Mouse (Mus musculus) thymus, postnatal 25 days (tissue): Measurements from ENCODE around the gene Ppfia4.

Source experiments
- DNase-seq: peaks from one replicate; pipeline ENCODE4 v3.0.0; 2022

Gene Ppfia4

GRCm38 (mm10) chr1:134297265-134297664, 35.5 kb downstream of the Ppfia4 start:
- DNase-seq: no peak

GRCm38 (mm10) chr1:134293738-134294604, 38.8 kb downstream of the Ppfia4 start:
- DNase-seq: no peak

GRCm38 (mm10) chr1:134293276-134293675, 39.5 kb downstream of the Ppfia4 start:
- DNase-seq: no peak

- DNase-seq: no peak
Measured at GRCm38 (mm10) chr1:134292601-134293000, 40.1 kb downstream of the Ppfia4 start.

- no peak for DNase-seq
Measured at GRCm38 (mm10) chr1:134292073-134292472, 40.7 kb downstream of the Ppfia4 start.

- DNase-seq: no peak
Measured at GRCm38 (mm10) chr1:134291555-134291954, 41.2 kb downstream of the Ppfia4 start.

GRCm38 (mm10) chr1:134290909-134291308, 41.8 kb downstream of the Ppfia4 start:
- DNase-seq: no peak

- DNase-seq: no peak
Measured at GRCm38 (mm10) chr1:134290300-134290699, 42.4 kb downstream of the Ppfia4 start.

- DNase-seq: no peak
Measured at GRCm38 (mm10) chr1:134289598-134290099, 43.1 kb downstream of the Ppfia4 start, which contains the start of gene Myog. Gene Myog, plus strand, starts transcription at chr1:134289989.

- DNase-seq: no peak
Measured at GRCm38 (mm10) chr1:134288239-134288638, 44.5 kb downstream of the Ppfia4 start.

- no peak for DNase-seq
Measured at GRCm38 (mm10) chr1:134285458-134286120, 47.1 kb downstream of the Ppfia4 start.

- no peak for DNase-seq
Measured at GRCm38 (mm10) chr1:134283108-134283507, 49.6 kb downstream of the Ppfia4 start.

GRCm38 (mm10) chr1:134282342-134282741, 50.4 kb downstream of the Ppfia4 start:
- DNase-seq: no peak

GRCm38 (mm10) chr1:134281563-134281962, 51.2 kb downstream of the Ppfia4 start:
- DNase-seq: no peak

- DNase-seq: no peak
Measured at GRCm38 (mm10) chr1:134280174-134280573, 52.6 kb downstream of the Ppfia4 start.

GRCm38 (mm10) chr1:134276823-134277222, 55.9 kb downstream of the Ppfia4 start:
- no peak for DNase-seq

- DNase-seq: no peak
Measured at GRCm38 (mm10) chr1:134275616-134276464, 56.9 kb downstream of the Ppfia4 start.

- DNase-seq: no peak
Measured at GRCm38 (mm10) chr1:134274483-134274920, 58.2 kb downstream of the Ppfia4 start.

GRCm38 (mm10) chr1:134273493-134274395, 59.0 kb downstream of the Ppfia4 start:
- DNase-seq: no peak

- DNase-seq: no peak
Measured at GRCm38 (mm10) chr1:134272754-134273250, 59.9 kb downstream of the Ppfia4 start.

- no peak for DNase-seq
Measured at GRCm38 (mm10) chr1:134270026-134270425, 62.7 kb downstream of the Ppfia4 start.

GRCm38 (mm10) chr1:134265797-134266196, 66.9 kb downstream of the Ppfia4 start:
- no peak for DNase-seq
